Mouse (Mus musculus) midbrain, embryonic 12.5 days (tissue): Measurements from ENCODE around the gene Pdk2. TPM values are rescaled to one million over a fixed set of nuclear protein-coding genes. Genes with fewer than 3 reads are reported as not detected.

Experiments used
- polyA plus RNA-seq: library from polyadenylated mRNA; unstranded; fragments of >200 nt; fragmentation: Nextera tagmentation; extraction: Ambion mirVana; gene quantifications from 2 replicates; pipeline ENCODE4 v1.2.1, GENCODE M21; 2016

Gene Pdk2
- polyA plus RNA-seq, 1 experiment from 2014 or later, result 22.7 TPM

Other genes with a start within 250 kb of the Pdk2 start
- 405 and 569 TPM in 2 replicates for gene Col1a1, start 105.1 kb downstream of the Pdk2 start, polyA plus RNA-seq
- gene Hils1, start 73.8 kb downstream of the Pdk2 start, polyA plus RNA-seq, result not detected in 2 replicates
- not detected in 2 replicates for gene Sgca, start 65.0 kb downstream of the Pdk2 start, polyA plus RNA-seq
- gene Ppp1r9b, start 50.3 kb downstream of the Pdk2 start, polyA plus RNA-seq, result 15.7 and 17.7 TPM in 2 replicates
- gene Samd14, start 31.5 kb downstream of the Pdk2 start, polyA plus RNA-seq, result 93.5 and 100 TPM in 2 replicates
- 6.3 and 6.5 TPM in 2 replicates for gene Itga3, start 35.4 kb upstream of the Pdk2 start, polyA plus RNA-seq
- gene Dlx3, start 78.8 kb upstream of the Pdk2 start, polyA plus RNA-seq, result 0.67 and 0.71 TPM in 2 replicates
- not detected in 2 replicates for gene Dlx4, start 104.9 kb upstream of the Pdk2 start, polyA plus RNA-seq
- 0.18 and 0.23 TPM in 2 replicates for gene Tac4, start 220.2 kb upstream of the Pdk2 start, polyA plus RNA-seq